Mouse (Mus musculus): ENCODE measurements at regions not wholly inside any gene's neighbourhood (a gene's known extent, or its start where the extent isn't known, plus 50 kb on each side); places are given as distances from the start of the nearest gene placed in this dataset.

GRCm38 (mm10) chr17:16516173-16516572 is 547.7 kb upstream of the Zfp960 start:
- no peak for ATAC-seq
- Histone ChIP-seq H3K4me3 (ENCODE audit: low read length) (no peak overlapping the region), H3K4me2 (ENCODE audit: low read depth, low read length) (no peak overlapping the region), H3K9ac (replicated peaks; ENCODE audit: low read length) (no peak overlapping the region), H3K27ac (no peak overlapping the region), H3K4me1 (ENCODE audit: insufficient read depth, low read length) (no peaks in the 10 kb centered on the region), H3K9me3 (ENCODE audit: low read length) (no peaks in the 10 kb centered on the region), H3K36me3 (ENCODE audit: insufficient read depth, low read length) (no peaks in the 10 kb centered on the region), H3K27me3 (ENCODE audit: insufficient read depth, low read length) (no peaks in the 10 kb centered on the region)
- no peak for TF ChIP-seq CTCF (IDR thresholded peaks at IDR 0.05; ENCODE audit: low read depth)
- DNase-seq (ENCODE audit: low spot score): no peak

GRCm38 (mm10) chr17:16493951-16494350 is 570.0 kb upstream of the Zfp960 start:
- no peaks in the 10 kb centered on the region for H3K9me3 ChIP-seq (ENCODE audit: low read length)
- no peak overlapping the region for H3K4me3 ChIP-seq (ENCODE audit: low read length)
- no peak overlapping the region for H3K27ac ChIP-seq
- H3K4me1 ChIP-seq (ENCODE audit: insufficient read depth, low read length): no peaks in the 10 kb centered on the region
- no peak for ATAC-seq
- H3K27me3 ChIP-seq (ENCODE audit: insufficient read depth, low read length): no peaks in the 10 kb centered on the region
- H3K4me2 ChIP-seq (ENCODE audit: low read depth, low read length): no peak overlapping the region
- H3K36me3 ChIP-seq (ENCODE audit: insufficient read depth, low read length): no peaks in the 10 kb centered on the region
- WGBS: 66% methylated on average over 5 of the region's 5 CpGs
- TF ChIP-seq CTCF (IDR thresholded peaks at IDR 0.05; ENCODE audit: low read depth): no peak
- no peak overlapping the region for H3K9ac ChIP-seq (replicated peaks; ENCODE audit: low read length)
- DNase-seq (ENCODE audit: low spot score): no peak

DNA sequence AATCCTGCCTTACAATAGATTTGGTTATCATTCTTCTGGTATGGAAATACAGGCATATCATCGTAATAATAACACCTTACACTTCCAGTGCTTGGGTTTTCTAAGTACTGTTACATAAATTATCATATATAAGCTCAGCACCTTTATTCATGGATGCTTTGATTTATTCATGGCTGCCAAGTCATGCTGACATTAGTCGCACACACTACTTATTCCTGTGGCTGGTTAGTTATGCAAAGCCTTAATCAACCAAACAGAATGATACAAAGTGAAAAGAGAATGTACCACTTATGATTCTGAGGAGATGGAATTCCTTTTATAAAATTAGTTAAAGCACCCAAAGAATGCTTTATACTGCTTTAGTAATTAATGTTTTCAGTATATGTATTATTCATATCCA is 570.4 kb upstream of the Zfp960 start:
- WGBS: 40% methylated on average over 2 of the region's 2 CpGs
- TF ChIP-seq CTCF (IDR thresholded peaks at IDR 0.05; ENCODE audit: low read depth): no peak
- H3K36me3 ChIP-seq (ENCODE audit: insufficient read depth, low read length): no peaks in the 10 kb centered on the region
- no peaks in the 10 kb centered on the region for H3K9me3 ChIP-seq (ENCODE audit: low read length)
- no peak overlapping the region for H3K4me2 ChIP-seq (ENCODE audit: low read depth, low read length)
- no peak overlapping the region for H3K4me3 ChIP-seq (ENCODE audit: low read length)
- DNase-seq (ENCODE audit: low spot score) (no peak), ATAC-seq (no peak)
- H3K9ac ChIP-seq (replicated peaks; ENCODE audit: low read length): no peak overlapping the region
- no peak overlapping the region for H3K27ac ChIP-seq
- H3K27me3 ChIP-seq (ENCODE audit: insufficient read depth, low read length): no peaks in the 10 kb centered on the region
- H3K4me1 ChIP-seq (ENCODE audit: insufficient read depth, low read length): no peaks in the 10 kb centered on the region

- no peak for ATAC-seq
- 92% methylated on average over 4 of the region's 4 CpGs for WGBS
- no peak for TF ChIP-seq CTCF (IDR thresholded peaks at IDR 0.05; ENCODE audit: low read depth)
- Histone ChIP-seq H3K4me2 (ENCODE audit: low read depth, low read length) (no peak overlapping the region), H3K4me1 (ENCODE audit: insufficient read depth, low read length) (no peaks in the 10 kb centered on the region), H3K4me3 (ENCODE audit: low read length) (no peak overlapping the region), H3K9ac (replicated peaks; ENCODE audit: low read length) (no peak overlapping the region), H3K36me3 (ENCODE audit: insufficient read depth, low read length) (no peaks in the 10 kb centered on the region), H3K9me3 (ENCODE audit: low read length) (no peaks in the 10 kb centered on the region), H3K27ac (no peak overlapping the region), H3K27me3 (ENCODE audit: insufficient read depth, low read length) (no peaks in the 10 kb centered on the region)
- no peak for DNase-seq (ENCODE audit: low spot score)
Observed at GRCm38 (mm10) chr17:16492551-16492950, 571.4 kb upstream of the Zfp960 start.

- 91% methylated on average over 5 of the region's 5 CpGs for WGBS
- Histone ChIP-seq H3K4me3 (ENCODE audit: low read length) (no peak overlapping the region), H3K9ac (replicated peaks; ENCODE audit: low read length) (no peak overlapping the region), H3K27me3 (ENCODE audit: insufficient read depth, low read length) (no peaks in the 10 kb centered on the region), H3K4me2 (ENCODE audit: low read depth, low read length) (no peak overlapping the region), H3K9me3 (ENCODE audit: low read length) (no peaks in the 10 kb centered on the region), H3K27ac (no peak overlapping the region), H3K4me1 (ENCODE audit: insufficient read depth, low read length) (no peaks in the 10 kb centered on the region), H3K36me3 (ENCODE audit: insufficient read depth, low read length) (no peaks in the 10 kb centered on the region)
- DNase-seq (ENCODE audit: low spot score) (no peak), ATAC-seq (no peak)
- TF ChIP-seq CTCF (IDR thresholded peaks at IDR 0.05; ENCODE audit: low read depth): no peak
Observed at GRCm38 (mm10) chr17:16486355-16486754, 577.6 kb upstream of the Zfp960 start.

DNA sequence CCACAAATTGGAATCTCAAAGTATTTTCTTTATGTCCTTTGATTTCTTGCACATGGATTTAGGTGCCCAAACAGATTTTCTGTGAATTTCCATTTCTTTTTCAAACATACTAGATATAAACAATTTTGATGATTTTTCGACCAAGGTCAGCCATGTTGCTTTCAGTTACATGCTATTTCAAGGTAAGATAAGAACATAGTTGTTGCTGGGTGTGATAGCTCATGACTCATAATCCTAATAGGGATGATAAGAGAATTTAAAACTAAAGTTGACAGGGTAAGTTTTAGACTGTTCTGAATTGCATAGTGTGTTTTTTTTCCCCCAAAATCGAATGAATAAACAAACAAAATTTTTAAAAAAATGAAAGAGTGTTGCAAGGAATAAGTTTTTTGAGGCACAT is 579.9 kb upstream of the Zfp960 start:
- no peak for TF ChIP-seq CTCF (IDR thresholded peaks at IDR 0.05; ENCODE audit: low read depth)
- ATAC-seq: no peak
- Histone ChIP-seq H3K27me3 (ENCODE audit: insufficient read depth, low read length) (no peaks in the 10 kb centered on the region), H3K4me2 (ENCODE audit: low read depth, low read length) (no peak overlapping the region), H3K4me1 (ENCODE audit: insufficient read depth, low read length) (no peaks in the 10 kb centered on the region), H3K36me3 (ENCODE audit: insufficient read depth, low read length) (no peaks in the 10 kb centered on the region), H3K9me3 (ENCODE audit: low read length) (no peaks in the 10 kb centered on the region), H3K27ac (no peak overlapping the region), H3K9ac (replicated peaks; ENCODE audit: low read length) (no peak overlapping the region), H3K4me3 (ENCODE audit: low read length) (no peak overlapping the region)
- no peak for DNase-seq (ENCODE audit: low spot score)
- 77% methylated on average over 2 of the region's 2 CpGs for WGBS

GRCm38 (mm10) chr17:16481722-16482121 is 582.2 kb upstream of the Zfp960 start:
- no peak for DNase-seq (ENCODE audit: low spot score)
- no peak overlapping the region for H3K4me2 ChIP-seq (ENCODE audit: low read depth, low read length)
- no peaks in the 10 kb centered on the region for H3K9me3 ChIP-seq (ENCODE audit: low read length)
- H3K36me3 ChIP-seq (ENCODE audit: insufficient read depth, low read length): no peaks in the 10 kb centered on the region
- H3K9ac ChIP-seq (replicated peaks; ENCODE audit: low read length): no peak overlapping the region
- ATAC-seq: no peak
- 87% methylated on average over 3 of the region's 3 CpGs for WGBS
- no peak overlapping the region for H3K27ac ChIP-seq
- TF ChIP-seq CTCF (IDR thresholded peaks at IDR 0.05; ENCODE audit: low read depth): no peak
- H3K27me3 ChIP-seq (ENCODE audit: insufficient read depth, low read length): no peaks in the 10 kb centered on the region
- H3K4me1 ChIP-seq (ENCODE audit: insufficient read depth, low read length): no peaks in the 10 kb centered on the region
- no peak overlapping the region for H3K4me3 ChIP-seq (ENCODE audit: low read length)

Data from hindbrain, postnatal 0 days (tissue).